Mouse (Mus musculus): ENCODE results near the gene 1600014C23Rik.

DNA sequence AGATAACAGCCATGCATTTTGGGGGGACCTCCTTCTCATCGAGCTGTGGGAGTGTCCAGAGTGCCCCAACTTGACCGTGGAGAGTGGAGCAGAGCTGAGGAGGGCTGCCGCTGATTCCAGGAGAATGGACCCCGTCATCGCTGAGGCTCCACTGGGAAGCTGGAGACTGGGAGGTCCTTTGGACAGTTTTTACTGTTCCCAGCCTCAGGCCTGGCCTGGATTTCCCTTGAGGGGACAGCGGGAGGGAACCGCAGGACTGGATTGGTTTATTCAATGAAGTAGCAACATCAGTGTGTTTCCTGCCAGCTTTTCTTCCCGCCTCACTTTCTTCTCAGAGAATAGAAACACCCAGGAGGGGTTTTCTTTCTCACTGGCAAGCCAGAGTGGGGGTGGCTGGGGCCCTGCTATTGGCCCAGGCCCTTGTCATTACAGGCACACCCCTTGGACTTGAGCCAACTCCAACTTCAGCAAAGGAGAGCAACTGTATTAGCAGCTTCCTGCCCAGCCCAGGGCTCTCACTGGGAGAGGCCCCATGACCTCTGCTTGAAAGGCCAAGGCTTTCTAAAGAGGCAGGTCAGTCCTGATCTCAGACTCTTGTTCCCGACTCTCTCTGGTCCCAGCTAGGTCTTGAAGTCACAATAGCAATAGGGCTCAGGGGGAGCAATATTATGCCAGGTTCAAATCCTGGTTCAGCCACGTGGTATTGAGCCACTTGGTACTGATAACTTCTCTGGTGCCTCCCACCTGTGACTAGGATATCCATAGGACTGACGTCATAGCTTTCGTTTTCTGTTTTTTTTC, 33.3 kb upstream of the 1600014C23Rik start:
- TF ChIP-seq CTCF (IDR thresholded peaks at IDR 0.05), result no peak
- peak; percentile 77 for TF ChIP-seq EP300 (IDR thresholded peaks at IDR 0.05)

Data from lung, postnatal 0 days (tissue).